Mouse (Mus musculus): Measurements from ENCODE around the gene Inca1.

GRCm38 (mm10) chr11:70720567-70720966 is 20.6 kb upstream of the Inca1 start:
- TF ChIP-seq CTCF (conservative IDR thresholded peaks at IDR 0.05; ENCODE audit: insufficient read depth, insufficient read length, low read depth, low read length), result no peak
- no peak for TF ChIP-seq POLR2A (IDR thresholded peaks at IDR 0.05; ENCODE audit: low read depth, low read length)
